Mouse (Mus musculus) gastrocnemius, postnatal 4 days (tissue): ENCODE results near the gene Bcl10. TPM values are rescaled to one million over a fixed set of nuclear protein-coding genes. Genes with fewer than 3 reads are reported as not detected.
"Not testable (repeated sequence)": the region's sequence is repeated elsewhere in the genome, so short reads cannot be mapped to it uniquely, and the experiment has no call there.

ENCODE experiments used
- DNase-seq, 2 experiments: peaks; one replicate each; pipeline ENCODE4 v3.0.0; 2021 to 2022; ENCODE audit warnings: low spot score in 2 of 2, mixed read lengths in 2 of 2
- total RNA-seq, 2 experiments: library from RNA; stranded (reverse); gene quantifications; 2 replicates each; pipeline ENCODE4 v1.2.3; 2021

Bcl10 gene
- total RNA-seq, 2 experiments from 2014 or later, result 23.7 to 26.8 TPM

DNA sequence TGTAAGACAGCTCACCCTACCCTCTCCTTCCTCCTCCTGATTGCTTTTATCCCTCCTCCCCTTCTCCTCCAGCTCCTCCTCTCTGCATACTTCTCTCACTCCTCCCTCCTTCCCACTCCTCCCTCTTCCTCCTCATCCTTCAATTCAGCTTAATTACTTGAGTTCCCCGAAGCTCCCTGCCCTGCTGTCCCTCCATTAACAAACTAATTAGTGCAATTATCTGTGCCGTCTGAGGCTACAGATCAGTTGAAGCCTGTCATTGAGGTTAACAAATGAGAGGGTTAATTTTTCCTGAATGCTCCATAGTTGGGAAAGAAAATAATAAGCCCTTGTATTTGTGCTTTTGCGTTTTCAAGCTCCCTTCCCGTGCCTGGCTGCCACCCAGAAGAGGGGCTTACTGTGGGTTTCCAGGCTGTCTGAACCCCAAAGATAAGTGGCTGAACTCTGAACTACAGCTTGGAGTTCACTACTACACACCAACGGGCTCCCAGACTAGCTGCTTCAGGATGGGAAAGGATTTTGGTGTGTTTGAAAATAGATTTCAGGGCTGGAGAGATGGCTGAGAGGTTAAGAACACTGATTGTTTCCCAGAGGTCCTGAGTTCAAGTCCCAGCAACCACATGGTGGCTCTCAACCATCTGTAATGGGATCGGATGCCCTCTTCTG lies 25.1 kb downstream of the Bcl10 start:
- no peak for DNase-seq

DNA sequence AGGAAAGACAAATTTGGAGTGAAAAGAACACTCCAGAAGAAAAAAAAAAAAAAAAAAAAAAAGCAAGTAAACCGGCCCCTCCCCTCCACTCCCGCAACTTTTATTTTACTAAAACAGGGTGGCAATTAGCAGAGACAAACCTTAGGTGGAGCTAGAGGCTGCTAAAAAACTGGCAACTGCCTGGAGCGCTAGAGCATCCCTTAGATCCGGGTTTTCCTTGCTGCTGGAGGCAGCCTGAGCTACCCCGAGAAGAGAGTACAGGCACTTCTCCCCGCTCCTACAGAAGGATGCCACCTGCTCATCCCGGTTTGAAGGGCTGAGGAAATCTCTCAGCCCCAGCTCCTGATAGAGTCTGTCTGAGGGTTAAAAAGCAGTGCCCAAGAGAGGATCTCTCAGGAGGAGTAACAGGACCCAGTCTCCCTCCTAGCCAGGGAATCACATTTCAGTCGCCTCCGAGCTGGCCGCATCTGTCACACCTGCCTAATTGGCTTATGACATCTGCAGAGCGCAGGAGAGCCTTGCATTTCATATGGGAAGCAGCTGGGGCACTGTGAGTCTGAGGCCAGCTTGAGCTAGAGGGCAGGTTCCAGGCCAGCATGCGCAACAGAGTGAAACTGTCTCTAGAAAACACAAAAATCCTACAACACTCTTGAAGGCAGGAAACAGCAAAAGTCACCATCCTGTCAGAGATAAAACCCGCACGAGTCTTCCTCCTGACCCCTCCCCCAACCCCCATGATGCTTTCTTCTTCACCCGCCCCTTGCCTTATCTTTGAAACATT lies 27.6 kb downstream of the Bcl10 start:
- peak in 1 of 2 experiments; percentile 37 for DNase-seq

DNA sequence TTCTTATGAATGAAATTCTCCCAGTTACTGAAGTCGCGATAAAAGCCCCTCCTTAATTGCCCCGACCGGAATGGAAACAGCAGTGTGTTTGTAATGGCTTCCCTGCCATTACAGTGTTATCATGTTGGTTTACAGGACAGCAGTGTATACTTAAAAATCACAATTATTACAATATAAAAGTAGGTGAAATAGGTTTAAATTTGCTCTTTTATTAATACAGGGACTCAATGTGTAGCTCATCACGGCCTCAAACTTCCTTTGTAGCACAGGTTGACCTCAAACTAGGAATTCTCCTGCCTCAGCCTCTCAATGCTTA lies 28.2 kb downstream of the Bcl10 start:
- no peak for DNase-seq

DNA sequence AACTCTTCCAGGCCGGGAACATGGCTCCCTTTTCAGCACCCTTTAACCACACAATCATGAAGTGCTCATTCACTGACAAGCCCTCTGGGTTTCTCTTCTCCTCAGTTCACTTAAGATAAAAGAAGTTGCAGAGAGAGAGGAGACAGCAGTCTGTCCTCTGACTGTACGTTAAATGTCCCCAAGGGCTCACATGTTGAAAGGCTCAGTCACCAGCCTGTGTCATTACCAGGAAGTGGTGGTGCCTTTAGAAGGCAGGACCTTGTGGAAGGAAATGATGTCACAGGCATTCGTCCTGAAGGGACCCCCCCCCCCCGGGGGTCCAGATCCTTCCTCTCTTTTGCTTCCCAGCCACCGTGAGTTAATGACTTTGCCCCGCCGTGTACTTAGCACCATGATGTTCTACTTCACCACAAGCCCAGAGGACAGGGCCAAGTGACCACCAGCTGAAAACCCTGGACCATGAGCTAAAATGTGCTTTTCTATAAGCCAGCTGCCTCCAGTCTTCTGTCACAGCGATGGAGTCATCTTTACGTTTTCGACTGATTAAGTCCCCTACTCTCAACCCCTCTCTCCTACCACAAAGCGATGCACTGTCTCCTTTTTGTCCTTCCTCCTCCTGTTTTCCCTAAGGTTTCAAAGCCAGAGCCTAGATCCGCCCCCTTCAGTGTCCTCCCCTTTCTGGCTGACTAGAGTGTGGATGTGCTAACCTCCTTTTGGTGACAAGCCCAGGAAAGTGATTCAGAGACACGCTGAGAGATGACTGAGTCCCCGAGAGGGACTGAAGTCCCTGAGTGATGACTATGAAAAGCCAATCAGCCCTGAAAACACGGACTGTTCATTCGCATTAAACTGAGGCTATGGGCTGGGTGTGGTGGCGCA lies 28.9 kb downstream of the Bcl10 start:
- DNase-seq, result no peak

DNA sequence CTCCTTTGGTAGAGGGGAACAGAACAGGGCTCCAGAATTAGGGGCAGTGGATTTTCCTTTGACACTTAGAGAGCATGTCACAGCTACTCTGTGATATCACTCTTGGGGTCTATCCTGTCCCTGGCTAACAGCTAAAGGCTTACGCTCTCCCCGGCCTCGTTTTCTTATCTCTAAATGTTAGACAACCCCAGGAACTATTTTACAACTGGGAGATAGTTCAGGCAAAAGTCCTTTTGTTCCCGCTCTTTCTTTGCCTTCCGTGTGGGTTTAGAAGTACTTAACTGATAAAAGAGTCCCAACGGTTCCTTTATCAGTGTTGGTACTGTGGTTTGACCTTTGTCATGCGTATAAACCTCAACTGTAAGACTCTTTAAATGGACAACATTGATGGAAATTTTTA lies 30.3 kb downstream of the Bcl10 start:
- DNase-seq, result no peak

DNA sequence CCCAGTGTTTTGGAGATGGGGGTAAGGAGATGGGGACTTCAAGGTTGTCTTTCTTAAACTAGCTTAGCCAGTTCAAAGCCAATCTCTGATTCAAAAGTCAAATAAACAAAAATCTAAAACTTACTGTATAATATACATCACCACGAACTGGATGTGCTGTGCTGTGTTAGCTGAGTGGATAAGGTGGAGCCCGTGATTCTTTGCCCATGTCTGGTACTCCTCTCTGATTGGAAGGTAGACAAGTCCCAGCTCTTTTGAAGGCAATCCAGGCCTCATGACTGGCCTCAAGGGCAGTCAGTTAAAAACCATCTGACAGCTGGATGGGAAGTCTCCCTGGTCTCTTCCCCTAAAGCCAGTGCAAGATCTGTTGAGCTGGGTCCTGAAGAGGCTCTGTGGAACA lies 30.8 kb downstream of the Bcl10 start:
- no peak for DNase-seq

DNA sequence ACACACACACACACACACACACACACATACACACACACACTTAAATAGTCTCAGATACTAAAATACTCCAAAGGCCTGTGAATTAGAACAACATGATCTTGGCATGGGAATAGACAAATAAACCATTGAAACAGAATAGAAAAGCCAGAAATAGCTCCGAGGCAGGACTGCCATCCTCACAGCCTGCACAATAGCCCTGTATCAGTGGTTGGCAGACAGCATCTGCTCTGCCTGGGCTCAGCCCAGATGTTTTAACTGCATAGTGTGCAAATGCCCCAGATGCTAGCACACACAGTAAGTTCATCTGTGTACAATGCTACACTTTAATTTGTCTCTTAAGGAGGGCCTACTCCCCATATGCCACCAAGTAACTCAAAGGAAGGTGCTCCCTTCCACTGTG lies 37.2 kb downstream of the Bcl10 start:
- DNase-seq, result no peak

DNA sequence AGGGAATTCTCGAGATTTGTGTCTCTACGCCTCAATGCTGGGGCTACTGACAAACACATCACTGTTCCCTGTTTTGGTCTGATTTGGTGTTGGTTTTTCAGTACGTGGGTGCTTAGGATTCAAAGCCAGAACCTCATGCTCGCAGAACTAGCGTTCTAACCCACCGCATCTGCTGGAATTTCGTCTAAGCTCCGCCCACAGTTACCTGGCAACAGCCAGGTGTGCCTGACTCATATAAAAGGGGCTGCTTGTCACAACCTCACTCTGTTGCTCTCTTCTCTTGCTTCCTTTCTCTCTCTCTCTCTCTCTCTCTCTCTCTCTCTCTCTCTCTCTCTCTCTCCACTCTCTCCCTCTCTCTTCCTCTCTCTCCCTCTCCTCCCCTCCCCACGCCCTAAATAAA lies 39.8 kb downstream of the Bcl10 start:
- no peak for DNase-seq

DNA sequence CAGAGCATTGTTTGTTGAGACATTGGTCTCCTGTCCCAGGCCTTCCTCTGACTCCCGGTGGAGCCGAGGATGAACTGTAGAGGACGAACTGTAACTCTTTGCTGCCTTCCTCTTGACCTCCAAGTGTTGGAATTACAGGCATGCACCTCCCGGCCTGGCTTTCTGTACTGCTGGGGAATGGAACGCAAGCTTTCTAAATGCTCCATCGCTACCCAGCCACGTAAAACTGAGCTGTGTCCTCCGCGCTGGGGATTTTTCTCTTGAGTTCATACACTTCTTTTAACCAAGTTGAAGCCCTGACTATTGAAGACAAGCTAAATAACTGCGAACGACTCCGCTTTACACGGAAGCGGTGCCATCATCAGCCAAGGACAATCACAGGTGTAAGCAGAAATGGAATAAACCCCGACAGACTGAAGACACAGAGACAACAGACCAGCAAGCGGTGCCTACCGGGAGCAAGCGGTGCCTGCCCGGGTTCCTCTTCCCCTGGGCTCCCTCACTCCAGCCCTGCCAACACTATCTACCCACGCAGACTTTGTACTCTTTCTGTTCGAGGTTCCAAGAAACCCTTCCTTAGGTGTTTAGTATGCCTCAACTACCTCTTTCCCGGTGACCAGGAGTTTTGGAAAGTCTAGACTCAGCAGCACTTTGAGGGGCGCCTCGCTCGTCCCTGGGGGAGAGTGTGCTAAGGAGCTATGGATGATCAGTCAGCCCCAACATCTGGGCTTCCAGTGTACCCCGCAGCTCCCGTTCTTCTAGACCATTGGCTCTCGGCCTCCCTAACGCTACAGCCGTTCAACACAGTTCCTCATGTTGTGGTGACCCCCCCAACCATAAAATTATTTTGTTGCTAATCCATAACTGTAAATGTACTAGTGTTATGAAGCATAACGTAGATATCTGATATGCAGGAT lies 40.8 kb downstream of the Bcl10 start:
- no peak for DNase-seq

DNA sequence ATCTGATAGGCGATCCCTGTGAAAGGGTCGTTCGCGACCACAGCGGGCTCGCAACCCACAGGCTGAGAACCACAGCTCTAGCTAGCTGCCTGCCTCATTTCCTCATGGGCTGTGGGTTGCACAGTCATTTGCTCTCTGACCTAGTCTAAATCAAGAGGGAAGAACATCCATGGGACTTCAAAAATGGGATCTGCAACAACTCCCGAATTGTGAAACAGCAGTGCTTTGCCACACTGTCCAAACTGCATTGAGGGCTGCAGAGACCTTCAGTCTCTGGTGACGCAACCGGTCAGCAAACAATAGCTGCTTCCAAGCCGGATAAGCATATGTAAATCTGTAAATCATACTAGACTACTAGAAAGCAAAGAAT lies 41.4 kb downstream of the Bcl10 start:
- no peak for DNase-seq

DNA sequence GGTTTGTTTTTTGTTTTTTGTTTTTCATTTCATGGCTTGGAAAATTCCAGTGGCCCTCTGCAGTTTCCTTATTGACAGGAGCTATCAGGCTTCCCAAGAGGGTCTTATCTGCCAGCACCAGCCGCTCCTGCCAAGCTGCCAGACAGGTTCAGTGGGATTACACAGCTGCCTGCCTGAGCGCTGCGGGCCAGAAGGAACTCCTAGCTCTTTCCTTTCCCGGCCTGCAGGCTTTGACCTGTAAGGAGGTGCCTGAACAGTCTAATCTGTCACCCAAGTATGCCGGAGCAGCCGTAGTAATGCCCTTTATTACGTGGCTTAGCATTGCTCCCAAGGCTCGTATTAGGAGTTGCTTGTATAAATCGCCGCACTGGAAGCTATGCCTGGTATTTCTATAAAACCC lies 41.9 kb downstream of the Bcl10 start:
- peak in 1 of 2 experiments; percentile 28 for DNase-seq

DNA sequence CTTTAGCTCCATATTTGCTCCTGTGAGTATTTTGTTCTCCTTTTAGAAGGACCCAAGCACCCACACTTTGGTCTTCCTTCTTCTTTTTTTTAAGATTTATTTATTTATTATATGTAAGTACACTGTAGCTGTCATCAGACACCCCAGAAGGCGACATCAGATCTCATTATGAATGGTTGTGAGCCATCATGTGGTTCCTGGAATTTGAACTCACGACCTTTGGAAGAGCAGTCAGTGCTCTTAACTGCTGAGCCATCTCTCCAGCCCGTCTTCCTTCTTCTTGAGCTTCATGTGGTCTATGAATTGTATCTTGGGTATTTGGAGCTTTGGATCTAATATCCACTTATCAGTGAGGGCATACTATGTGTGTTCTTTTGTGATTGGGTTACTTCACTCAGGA lies 43.0 kb downstream of the Bcl10 start:
- DNase-seq, result not testable (repeated sequence)

DNA sequence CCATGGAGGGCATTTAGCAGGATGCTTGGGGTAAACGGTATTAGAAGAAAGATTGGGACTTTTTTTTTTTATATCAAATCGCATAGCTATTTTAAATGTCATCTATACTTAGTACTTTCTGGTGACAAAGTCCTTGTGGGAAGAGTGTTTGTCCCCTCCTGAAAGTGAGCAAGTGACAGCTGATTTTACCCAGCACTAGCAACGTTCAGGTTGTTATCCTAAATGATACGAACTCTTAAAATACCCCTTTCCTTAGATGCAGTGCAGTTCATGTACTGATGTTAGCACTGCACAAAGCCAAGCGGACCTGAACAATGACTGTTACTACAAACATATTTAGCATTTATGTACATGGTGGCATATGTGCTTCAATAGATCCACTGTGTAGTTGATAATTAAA lies 44.2 kb downstream of the Bcl10 start:
- no peak for DNase-seq

DNA sequence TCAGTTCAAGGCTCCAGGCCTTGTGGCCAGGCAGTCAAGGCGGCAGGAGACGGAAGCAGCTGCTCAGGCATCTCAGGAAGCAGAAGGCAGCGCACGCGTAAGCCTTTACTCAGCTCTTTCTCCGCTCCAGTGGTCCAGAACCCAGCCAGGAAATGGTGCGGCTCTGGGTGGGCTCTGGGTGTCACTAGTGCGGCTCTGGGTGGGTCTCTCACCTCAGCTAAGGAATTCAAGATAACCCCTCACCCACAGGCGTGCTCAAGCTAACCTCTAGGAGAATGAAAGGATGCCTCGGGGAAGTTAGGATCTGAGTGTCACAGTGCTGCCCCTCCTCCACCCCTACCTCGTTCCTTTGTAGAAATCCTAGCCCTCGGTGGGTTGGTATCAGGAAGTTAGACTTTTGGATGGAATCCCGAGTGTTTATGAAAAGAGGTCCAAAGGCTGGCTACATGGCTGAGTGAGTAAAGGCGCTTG lies 46.5 kb downstream of the Bcl10 start:
- no peak for DNase-seq

DNA sequence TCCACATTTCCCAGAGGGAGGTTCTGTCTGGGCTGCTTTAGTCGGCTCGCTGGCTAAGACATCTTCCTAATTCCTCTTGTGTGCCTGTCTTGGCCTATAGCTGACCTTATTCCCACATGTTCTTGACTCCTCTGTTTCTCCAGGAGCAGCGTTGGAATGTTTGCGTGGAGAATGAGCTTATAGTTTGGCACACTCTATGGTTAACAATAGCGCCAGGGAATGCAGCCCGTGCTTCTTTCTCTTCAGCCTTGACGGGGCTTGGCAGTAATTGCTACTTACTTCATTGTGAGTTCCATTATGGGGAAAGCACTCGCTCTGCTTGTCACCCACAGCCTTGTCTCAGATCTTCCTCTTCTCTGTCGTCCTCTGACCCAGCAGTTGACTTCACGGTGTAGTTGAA lies 48.9 kb downstream of the Bcl10 start:
- no peak for DNase-seq

DNA sequence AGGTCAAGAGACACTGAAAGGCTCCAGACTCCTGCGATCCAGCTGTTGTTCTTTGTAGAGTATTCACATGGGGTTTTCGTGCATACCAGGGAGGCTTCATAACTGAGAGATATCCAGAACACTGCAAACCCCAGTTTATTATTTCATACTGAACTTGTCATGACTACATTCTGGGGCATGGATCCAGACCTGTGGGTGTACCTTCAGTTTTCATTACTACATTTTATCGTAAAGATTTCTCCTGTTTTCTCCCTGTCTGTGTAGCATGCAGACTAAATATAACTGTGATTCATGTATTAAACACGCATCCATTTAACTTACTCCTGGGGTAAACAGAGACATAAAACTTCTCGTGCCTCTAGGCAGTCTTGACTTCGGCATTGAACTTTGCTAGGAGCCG lies 52.4 kb downstream of the Bcl10 start:
- no peak for DNase-seq

Other genes with a start within 250 kb of the Bcl10 start
- 10 to 100 TPM; 20.2 to 24.3 TPM for gene Ddah1, start 164.1 kb upstream of the Bcl10 start, total RNA-seq
- 10 to 100 TPM; 15.0 to 22.4 TPM for gene 2410004B18Rik, start 15.2 kb downstream of the Bcl10 start, total RNA-seq
- gene Syde2, start 65.1 kb downstream of the Bcl10 start, total RNA-seq, result 1 to 10 TPM; 4.8 to 5.0 TPM
- not detected for gene Wdr63, start 185.3 kb downstream of the Bcl10 start, total RNA-seq
- gene Mcoln3, start 194.6 kb downstream of the Bcl10 start, total RNA-seq, result under 1 TPM in 1 of 2 experiments, not detected in 1; 0.13 TPM
- gene Mcoln2, start 227.0 kb downstream of the Bcl10 start, total RNA-seq, result under 1 TPM; 0.47 to 0.54 TPM